Mouse (Mus musculus): ENCODE measurements at regions not wholly inside any gene's neighbourhood (a gene's known extent, or its start where the extent isn't known, plus 50 kb on each side); places are given as distances from the start of the nearest gene placed in this dataset.

GRCm38 (mm10) chr3:115207072-115207471, 303.2 kb downstream of the Olfm3 start:
- DNase-seq, result no peak

GRCm38 (mm10) chr3:115211841-115212240, 308.0 kb downstream of the Olfm3 start:
- no peak for DNase-seq

- DNase-seq, result no peak
Observed at GRCm38 (mm10) chr3:115213477-115213876, 309.6 kb downstream of the Olfm3 start.

- no peak for DNase-seq
Observed at GRCm38 (mm10) chr3:115240497-115240896, 336.6 kb downstream of the Olfm3 start.

GRCm38 (mm10) chr3:115252618-115253379, 348.9 kb downstream of the Olfm3 start:
- DNase-seq, result peak; percentile 9

DNA sequence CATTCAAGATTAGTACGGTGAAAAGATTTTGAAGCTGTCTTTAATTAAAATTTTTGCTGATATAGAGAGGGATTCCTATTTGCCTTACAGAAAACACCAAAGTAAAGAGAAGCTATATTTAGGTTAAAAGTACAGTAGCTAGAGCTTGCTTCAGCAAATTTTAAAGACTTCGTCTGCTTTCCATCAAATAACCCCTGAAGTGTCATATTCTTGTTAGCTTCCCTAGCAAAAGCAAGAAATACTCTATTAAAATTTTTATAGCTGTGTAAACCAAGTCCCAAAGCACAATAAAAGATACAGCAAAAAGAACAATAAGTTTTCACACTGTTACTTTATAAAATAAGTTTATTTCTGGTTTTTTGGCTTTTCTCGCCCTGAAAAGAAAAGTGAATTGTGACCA, 372.3 kb downstream of the Olfm3 start:
- DNase-seq, result no peak

- no peak for DNase-seq
Observed at GRCm38 (mm10) chr3:115281233-115281632, 377.4 kb downstream of the Olfm3 start.

DNA sequence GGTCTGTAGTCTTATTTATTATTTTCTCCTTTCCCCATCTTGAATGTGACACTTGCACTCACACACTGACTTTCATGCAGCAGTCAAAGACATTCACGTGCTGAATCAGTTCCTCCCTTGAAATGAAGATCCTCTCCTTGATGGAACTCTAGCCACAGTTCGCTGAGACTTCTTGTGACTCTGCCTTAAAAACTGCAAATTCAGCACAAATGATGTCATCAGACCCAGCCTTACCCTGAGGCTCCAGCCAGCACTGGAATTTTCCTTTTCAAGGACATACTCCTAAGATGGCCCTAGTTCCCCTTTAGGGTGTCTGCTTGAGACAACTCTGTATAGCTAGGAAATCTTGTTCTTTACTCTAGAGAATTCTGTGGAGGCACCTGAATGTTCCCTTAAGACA, 380.6 kb downstream of the Olfm3 start:
- DNase-seq, result no peak
